Mouse (Mus musculus): ENCODE measurements around the gene Zfp688. TPM values are rescaled to one million over a fixed set of nuclear protein-coding genes. Genes with fewer than 3 reads are reported as not detected.
"Not testable (repeated sequence)": the region's sequence is repeated elsewhere in the genome, so short reads cannot be mapped to it uniquely, and the experiment has no call there.

The Zfp688 gene
- polyA plus RNA-seq, 1 experiment from 2014 or later = 33.7 TPM

GRCm38 (mm10) chr7:127400355-127400754 is 21.5 kb downstream of the Zfp688 start:
- Histone ChIP-seq H3K27me3 (ENCODE audit: control insufficient read depth, insufficient read depth, low read length) (no peaks in the 10 kb centered on the region), H3K9me3 (ENCODE audit: control insufficient read depth, low read length) (no peaks in the 10 kb centered on the region; the same call in 1 of the 2 replicates), H3K4me1 (ENCODE audit: control insufficient read depth, insufficient read depth, low read length) (no peaks in the 10 kb centered on the region), H3K4me3 (ENCODE audit: low read depth, low read length) (no peak overlapping the region), H3K4me2 (ENCODE audit: low read depth, severe bottlenecking) (no peak overlapping the region), H3K9ac (ENCODE audit: low read length) (no peak overlapping the region), H3K27ac (replicated peaks; ENCODE audit: low read depth, low read length) (no peak overlapping the region), H3K36me3 (ENCODE audit: control insufficient read depth, insufficient read depth, low read length) (0 out of 2 replicates have a peak, but pooled peaks cover 2% of the 10 kb centered on the region)
- WGBS = 75% methylated on average over 3 of the region's 3 CpGs
- no peak for DNase-seq (ENCODE audit: low spot score)
- no peak for ATAC-seq (ENCODE audit: insufficient number of reproducible peaks, low FRiP score, low TSS enrichment, low read depth)

- Histone ChIP-seq H3K4me3 (ENCODE audit: low read depth, low read length) (peak overlapping the region; percentile 63), H3K36me3 (ENCODE audit: control insufficient read depth, insufficient read depth, low read length) (no peaks in the 10 kb centered on the region; the same call in 1 of the 2 replicates), H3K27me3 (ENCODE audit: control insufficient read depth, insufficient read depth, low read length) (no peaks in the 10 kb centered on the region), H3K4me1 (ENCODE audit: control insufficient read depth, insufficient read depth, low read length) (peaks cover 6% of the 10 kb centered on the region; the same call in 1 of the 2 replicates), H3K27ac (replicated peaks; ENCODE audit: low read depth, low read length) (0 out of 2 replicates have a peak overlapping the region, but pooled peaks have one; percentile 39), H3K9ac (ENCODE audit: low read length) (peak overlapping the region; percentile 44), H3K4me2 (ENCODE audit: low read depth, severe bottlenecking) (peak overlapping the region; percentile 61), H3K9me3 (ENCODE audit: control insufficient read depth, low read length) (no peaks in the 10 kb centered on the region)
- DNase-seq (ENCODE audit: low spot score) (no peak), ATAC-seq (ENCODE audit: insufficient number of reproducible peaks, low FRiP score, low TSS enrichment, low read depth) (0 out of 2 replicates have a peak, but pooled peaks have one; percentile 14)
- 29% methylated on average over 7 of the region's 7 CpGs for WGBS
Measured at GRCm38 (mm10) chr7:127393944-127394333, 27.9 kb downstream of the Zfp688 start.

- H3K4me1 ChIP-seq (ENCODE audit: control insufficient read depth, insufficient read depth, low read length) = peaks cover 6% of the 10 kb centered on the region; the same call in 1 of the 2 replicates
- WGBS = under 1% methylated on average over 45 of the region's 45 CpGs
- H3K27me3 ChIP-seq (ENCODE audit: control insufficient read depth, insufficient read depth, low read length) = no peaks in the 10 kb centered on the region
- 0 out of 2 replicates have a peak within 1 kb of the TSS, but pooled peaks have one; percentile 39 for H3K27ac ChIP-seq (replicated peaks; ENCODE audit: low read depth, low read length)
- H3K4me2 ChIP-seq (ENCODE audit: low read depth, severe bottlenecking) = peak within 1 kb of the TSS; percentile 61
- DNase-seq (ENCODE audit: low spot score) (peak; percentile 97), ATAC-seq (ENCODE audit: insufficient number of reproducible peaks, low FRiP score, low TSS enrichment, low read depth) (peak; percentile 93)
- no peaks in the 10 kb centered on the region for H3K9me3 ChIP-seq (ENCODE audit: control insufficient read depth, low read length)
- H3K36me3 ChIP-seq (ENCODE audit: control insufficient read depth, insufficient read depth, low read length) = no peaks in the 10 kb centered on the region; the same call in 1 of the 2 replicates
- H3K4me3 ChIP-seq (ENCODE audit: low read depth, low read length) = peak within 1 kb of the TSS; percentile 63
- peak within 1 kb of the TSS; percentile 86 for H3K9ac ChIP-seq (ENCODE audit: low read length)
Measured at GRCm38 (mm10) chr7:127393157-127393943, 28.5 kb downstream of the Zfp688 start, which contains the start of gene E430018J23Rik. TSS of gene E430018J23Rik (minus strand) at chr7:127393629.

- DNase-seq (ENCODE audit: low spot score) (no peak), ATAC-seq (ENCODE audit: insufficient number of reproducible peaks, low FRiP score, low TSS enrichment, low read depth) (no peak)
- Histone ChIP-seq H3K4me3 (ENCODE audit: low read depth, low read length) (peak overlapping the region; percentile 63), H3K27me3 (ENCODE audit: control insufficient read depth, insufficient read depth, low read length) (no peaks in the 10 kb centered on the region), H3K9ac (ENCODE audit: low read length) (no peak overlapping the region; the same call in 1 of the 2 replicates), H3K9me3 (ENCODE audit: control insufficient read depth, low read length) (no peaks in the 10 kb centered on the region), H3K4me1 (ENCODE audit: control insufficient read depth, insufficient read depth, low read length) (peaks cover 6% of the 10 kb centered on the region; the same call in 1 of the 2 replicates), H3K27ac (replicated peaks; ENCODE audit: low read depth, low read length) (no peak overlapping the region), H3K4me2 (ENCODE audit: low read depth, severe bottlenecking) (peak overlapping the region; percentile 61), H3K36me3 (ENCODE audit: control insufficient read depth, insufficient read depth, low read length) (no peaks in the 10 kb centered on the region; the same call in 1 of the 2 replicates)
- WGBS = 90% methylated on average over 8 of the region's 8 CpGs
Measured at GRCm38 (mm10) chr7:127392251-127392824, 29.5 kb downstream of the Zfp688 start.

GRCm38 (mm10) chr7:127391538-127391937 is 30.3 kb downstream of the Zfp688 start:
- no peaks in the 10 kb centered on the region; the same call in 1 of the 2 replicates for H3K36me3 ChIP-seq (ENCODE audit: control insufficient read depth, insufficient read depth, low read length)
- H3K27me3 ChIP-seq (ENCODE audit: control insufficient read depth, insufficient read depth, low read length) = no peaks in the 10 kb centered on the region
- DNase-seq (ENCODE audit: low spot score) (no peak), ATAC-seq (ENCODE audit: insufficient number of reproducible peaks, low FRiP score, low TSS enrichment, low read depth) (no peak)
- H3K4me3 ChIP-seq (ENCODE audit: low read depth, low read length) = no peak overlapping the region
- 95% methylated on average over 16 of the region's 16 CpGs for WGBS
- H3K4me2 ChIP-seq (ENCODE audit: low read depth, severe bottlenecking) = no peak overlapping the region
- no peaks in the 10 kb centered on the region for H3K9me3 ChIP-seq (ENCODE audit: control insufficient read depth, low read length)
- H3K9ac ChIP-seq (ENCODE audit: low read length) = no peak overlapping the region
- H3K27ac ChIP-seq (replicated peaks; ENCODE audit: low read depth, low read length) = no peak overlapping the region
- H3K4me1 ChIP-seq (ENCODE audit: control insufficient read depth, insufficient read depth, low read length) = peaks cover 6% of the 10 kb centered on the region; the same call in 1 of the 2 replicates

DNA sequence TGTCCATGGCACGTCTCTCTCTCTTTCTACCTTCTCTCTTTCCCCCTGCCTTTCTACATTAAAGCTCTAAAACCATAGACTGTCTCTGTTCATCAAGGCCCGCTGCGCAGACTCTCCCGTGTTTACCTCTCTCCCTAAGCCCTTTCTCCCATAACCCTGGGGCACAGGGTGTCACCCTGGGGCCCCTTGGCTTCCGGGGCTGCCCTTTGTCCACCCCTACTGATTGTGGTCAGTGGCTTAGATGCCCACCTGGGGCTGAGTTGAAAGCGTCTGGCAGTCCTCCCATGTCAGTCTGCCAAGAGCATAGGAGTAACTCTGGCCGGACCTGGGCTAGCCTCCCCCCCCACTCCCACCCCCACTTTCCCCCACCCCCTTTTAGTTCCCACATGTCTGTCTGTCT is 31.6 kb downstream of the Zfp688 start:
- Histone ChIP-seq H3K27me3 (ENCODE audit: control insufficient read depth, insufficient read depth, low read length) (no peaks in the 10 kb centered on the region), H3K4me3 (ENCODE audit: low read depth, low read length) (no peak overlapping the region), H3K27ac (replicated peaks; ENCODE audit: low read depth, low read length) (no peak overlapping the region), H3K4me2 (ENCODE audit: low read depth, severe bottlenecking) (no peak overlapping the region), H3K9me3 (ENCODE audit: control insufficient read depth, low read length) (no peaks in the 10 kb centered on the region), H3K36me3 (ENCODE audit: control insufficient read depth, insufficient read depth, low read length) (no peaks in the 10 kb centered on the region; the same call in 1 of the 2 replicates), H3K4me1 (ENCODE audit: control insufficient read depth, insufficient read depth, low read length) (peaks cover 6% of the 10 kb centered on the region; the same call in 1 of the 2 replicates), H3K9ac (ENCODE audit: low read length) (no peak overlapping the region)
- WGBS = 84% methylated on average over 7 of the region's 7 CpGs
- DNase-seq (ENCODE audit: low spot score) (no peak), ATAC-seq (ENCODE audit: insufficient number of reproducible peaks, low FRiP score, low TSS enrichment, low read depth) (no peak)

GRCm38 (mm10) chr7:127388201-127388600 is 33.7 kb downstream of the Zfp688 start:
- H3K4me1 ChIP-seq (ENCODE audit: control insufficient read depth, insufficient read depth, low read length); H3K27me3 ChIP-seq (ENCODE audit: control insufficient read depth, insufficient read depth, low read length); H3K4me2 ChIP-seq (ENCODE audit: low read depth, severe bottlenecking); H3K9me3 ChIP-seq (ENCODE audit: control insufficient read depth, low read length); ATAC-seq (ENCODE audit: insufficient number of reproducible peaks, low FRiP score, low TSS enrichment, low read depth); H3K9ac ChIP-seq (ENCODE audit: low read length); H3K27ac ChIP-seq (replicated peaks; ENCODE audit: low read depth, low read length); DNase-seq (ENCODE audit: low spot score); H3K36me3 ChIP-seq (ENCODE audit: control insufficient read depth, insufficient read depth, low read length); H3K4me3 ChIP-seq (ENCODE audit: low read depth, low read length): not testable (repeated sequence)

DNA sequence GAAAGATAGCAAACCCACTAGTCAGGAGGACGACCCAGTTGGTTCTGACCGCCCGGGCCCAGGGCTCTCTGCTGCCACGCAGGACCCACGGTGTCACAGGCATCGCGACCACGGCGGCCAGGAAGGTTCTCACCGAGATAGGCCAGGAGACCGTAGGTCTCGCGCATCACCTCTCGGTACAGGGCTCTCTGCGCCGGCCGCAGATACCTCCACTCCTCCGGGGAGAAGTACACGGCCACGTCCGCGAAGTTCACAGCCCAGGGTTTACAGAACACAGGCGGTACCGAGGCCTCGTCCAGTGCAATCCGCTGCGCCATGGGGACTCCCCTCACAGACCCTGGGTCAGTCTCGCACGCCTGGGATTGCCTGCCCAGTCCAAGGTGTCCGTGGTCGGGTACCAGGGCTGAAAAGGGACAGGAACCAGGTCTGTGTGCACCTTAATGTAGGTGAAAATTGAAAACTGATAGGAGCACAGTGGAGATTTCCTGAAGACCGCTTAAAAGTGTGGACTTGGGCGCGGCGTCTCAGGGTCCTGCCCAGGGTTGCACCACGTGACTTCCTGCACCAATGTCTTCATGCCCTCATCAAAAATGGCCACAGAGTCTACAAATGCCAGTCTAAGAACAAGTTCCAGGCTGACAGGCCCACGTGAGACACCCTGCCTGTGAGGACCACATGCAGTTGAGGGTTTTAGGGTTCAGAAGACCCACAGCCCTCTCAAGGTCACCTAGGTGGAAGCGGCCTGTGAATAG is 35.1 kb downstream of the Zfp688 start, which contains the start of gene 9130019O22Rik:
Gene 9130019O22Rik, minus strand, starts transcription at position 526 of the 752 bp plus-strand sequence.
- H3K4me1 ChIP-seq (ENCODE audit: control insufficient read depth, insufficient read depth, low read length) = no peaks in the 10 kb centered on the region
- 18% methylated on average over 38 of the region's 38 CpGs for WGBS
- H3K9me3 ChIP-seq (ENCODE audit: control insufficient read depth, low read length) = no peaks in the 10 kb centered on the region
- DNase-seq (ENCODE audit: low spot score) = peak; percentile 81
- ATAC-seq (ENCODE audit: insufficient number of reproducible peaks, low FRiP score, low TSS enrichment, low read depth) = peak; percentile 79
- no peaks in the 10 kb centered on the region for H3K27me3 ChIP-seq (ENCODE audit: control insufficient read depth, insufficient read depth, low read length)
- H3K9ac ChIP-seq (ENCODE audit: low read length) = peak within 1 kb of the TSS; percentile 70
- H3K27ac ChIP-seq (replicated peaks; ENCODE audit: low read depth, low read length) = no peak within 1 kb of the TSS
- H3K4me3 ChIP-seq (ENCODE audit: low read depth, low read length) = peak within 1 kb of the TSS; percentile 39
- peaks cover 4% of the 10 kb centered on the region for H3K36me3 ChIP-seq (ENCODE audit: control insufficient read depth, insufficient read depth, low read length)
- H3K4me2 ChIP-seq (ENCODE audit: low read depth, severe bottlenecking) = peak within 1 kb of the TSS; percentile 61

Data from limb, embryonic 11.5 days (tissue).